Mouse (Mus musculus): Measurements from ENCODE around the gene Erf. TPM values are rescaled to one million over a fixed set of nuclear protein-coding genes. Genes with fewer than 3 reads are reported as not detected.
"Not testable (repeated sequence)": the region's sequence is repeated elsewhere in the genome, so short reads cannot be mapped to it uniquely, and the experiment has no call there.

The Erf gene
- polyA plus RNA-seq, 1 experiment, result 61.8 TPM

DNA sequence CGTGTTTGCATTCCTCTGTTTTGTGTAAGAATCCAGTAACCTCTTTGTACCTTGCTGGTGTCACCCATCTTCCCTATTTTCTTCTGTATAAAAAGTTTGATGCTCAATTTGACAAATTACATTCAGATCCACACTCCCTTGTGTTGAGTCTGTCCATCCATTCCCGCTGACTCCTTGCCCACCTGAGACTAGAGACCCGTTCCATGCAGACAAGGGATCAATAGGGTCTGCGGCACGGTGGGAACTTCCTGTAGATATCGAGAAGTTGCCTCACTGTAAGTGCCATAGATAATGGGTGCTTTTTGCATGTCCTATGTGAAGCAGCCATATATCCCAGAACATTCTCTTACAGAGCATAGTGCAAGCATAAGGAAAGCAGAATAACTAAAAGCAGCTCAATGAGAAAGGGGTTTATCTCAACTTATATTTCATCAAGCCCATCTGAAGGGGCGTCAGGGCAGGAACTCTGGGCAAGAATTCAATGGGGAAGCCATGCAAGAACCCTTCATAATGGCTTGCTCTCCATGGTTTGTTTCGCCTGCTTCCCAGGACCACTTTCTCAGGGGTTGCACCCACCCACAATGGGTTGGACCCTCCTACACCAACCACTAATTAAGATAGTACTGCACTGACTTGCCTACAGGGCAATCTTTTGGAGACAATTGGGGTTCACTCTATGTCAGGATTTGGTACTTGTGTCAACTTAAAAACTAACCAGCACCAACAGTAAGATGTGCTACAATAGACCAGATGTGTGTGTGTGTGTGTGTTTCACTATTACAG lies 15.8 kb upstream of the Erf start:
- no peak for TF ChIP-seq EP300 (IDR thresholded peaks at IDR 0.05; ENCODE audit: insufficient read depth, low read depth, low read length)
- TF ChIP-seq CTCF (IDR thresholded peaks at IDR 0.05; ENCODE audit: low read depth, low read length), result no peak
- no peak for TF ChIP-seq POLR2A (IDR thresholded peaks at IDR 0.05; ENCODE audit: insufficient read depth, low read length)
- Histone ChIP-seq H3K4me3 (ENCODE audit: low read depth, low read length) (no peak overlapping the region), H3K4me1 (ENCODE audit: control insufficient read depth, insufficient read depth, low read length) (peaks cover 5% of the 10 kb centered on the region), H3K27ac (ENCODE audit: insufficient read depth, low read length) (peak overlapping the region; percentile 70; the same call in 1 of the 2 replicates), H3K27me3 (ENCODE audit: control insufficient read depth, insufficient read depth, low read length, poor library complexity, severe bottlenecking) (no peaks in the 10 kb centered on the region), H3K9ac (ENCODE audit: low read depth, poor library complexity, severe bottlenecking) (peak overlapping the region; percentile 75), H3K9me3 (replicated peaks; ENCODE audit: control insufficient read depth, insufficient read depth, low read length, poor library complexity, severe bottlenecking) (no peaks in the 10 kb centered on the region), H3K36me3 (ENCODE audit: control insufficient read depth, insufficient read depth, low read length, poor library complexity, severe bottlenecking) (no peaks in the 10 kb centered on the region)

DNA sequence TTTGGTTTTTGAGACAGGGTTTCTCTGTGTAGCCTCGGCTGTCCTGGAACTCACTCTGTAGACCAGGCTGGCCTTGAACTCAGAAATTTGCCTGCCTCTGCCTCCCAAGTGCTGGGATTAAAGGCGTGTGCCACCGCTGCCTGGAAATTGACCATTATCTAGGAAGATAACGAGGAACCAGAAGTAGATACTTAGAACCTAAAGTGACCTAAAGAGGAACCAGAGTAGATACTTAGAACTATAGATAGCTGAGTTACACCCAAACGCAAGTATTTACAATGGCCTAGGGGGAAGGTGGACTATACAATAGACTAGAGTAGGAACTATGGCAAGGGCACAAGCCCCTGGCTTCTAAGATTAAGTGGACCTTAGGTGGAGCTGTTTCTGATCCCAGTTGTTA lies 15.2 kb upstream of the Erf start:
- H3K4me3 ChIP-seq (ENCODE audit: low read depth, low read length); H3K36me3 ChIP-seq (ENCODE audit: control insufficient read depth, insufficient read depth, low read length, poor library complexity, severe bottlenecking); H3K27me3 ChIP-seq (ENCODE audit: control insufficient read depth, insufficient read depth, low read length, poor library complexity, severe bottlenecking); H3K27ac ChIP-seq (ENCODE audit: insufficient read depth, low read length); H3K4me1 ChIP-seq (ENCODE audit: control insufficient read depth, insufficient read depth, low read length); H3K9ac ChIP-seq (ENCODE audit: low read depth, poor library complexity, severe bottlenecking); H3K9me3 ChIP-seq (replicated peaks; ENCODE audit: control insufficient read depth, insufficient read depth, low read length, poor library complexity, severe bottlenecking): not testable (repeated sequence)

DNA sequence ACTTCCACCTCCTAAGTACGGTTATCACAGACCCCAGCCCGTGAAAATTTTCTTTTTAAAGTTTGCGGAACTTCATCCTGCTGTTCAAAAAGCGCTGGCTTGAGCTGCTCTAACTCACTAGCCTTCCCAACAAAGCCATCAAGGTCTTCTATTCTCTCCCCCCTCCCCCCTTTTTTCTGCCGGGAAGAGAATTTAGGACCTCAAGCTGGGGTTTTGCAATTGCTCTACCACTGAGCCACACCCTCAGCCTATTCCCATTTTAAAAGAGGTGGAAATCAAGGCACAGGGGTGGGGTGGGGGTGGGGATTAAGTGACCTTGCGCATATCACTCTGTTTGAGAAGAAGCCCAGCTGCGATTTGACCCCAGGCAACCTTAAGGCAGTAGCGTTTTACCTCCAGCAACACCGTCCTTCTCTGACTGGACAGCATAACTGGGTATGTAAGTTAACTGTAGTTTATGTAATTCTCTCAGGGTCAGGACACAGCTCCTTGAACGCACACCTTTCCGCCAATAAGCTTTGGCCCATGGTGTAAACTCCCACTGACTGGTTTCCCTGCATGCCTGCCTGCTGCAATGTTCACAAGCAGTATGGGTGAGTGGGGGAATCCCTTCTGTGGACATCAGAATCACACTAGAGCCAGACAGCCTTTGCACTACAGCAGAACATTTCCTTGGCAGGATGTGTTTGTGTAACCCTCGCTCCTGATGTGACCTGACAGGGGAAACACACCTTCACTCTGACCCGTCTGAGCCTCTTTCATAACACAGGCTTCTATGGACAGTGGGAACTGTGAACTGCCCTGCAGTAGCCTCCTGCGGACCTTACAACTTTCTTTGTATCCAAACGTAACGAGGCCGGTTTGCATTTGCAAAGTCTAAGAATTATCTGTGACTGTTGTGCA lies 13.7 kb upstream of the Erf start:
- H3K27ac ChIP-seq (ENCODE audit: insufficient read depth, low read length), result peak overlapping the region; percentile 96
- no peaks in the 10 kb centered on the region for H3K36me3 ChIP-seq (ENCODE audit: control insufficient read depth, insufficient read depth, low read length, poor library complexity, severe bottlenecking)
- peak overlapping the region; percentile 56 for H3K4me3 ChIP-seq (ENCODE audit: low read depth, low read length)
- H3K27me3 ChIP-seq (ENCODE audit: control insufficient read depth, insufficient read depth, low read length, poor library complexity, severe bottlenecking), result no peaks in the 10 kb centered on the region
- TF ChIP-seq POLR2A (IDR thresholded peaks at IDR 0.05; ENCODE audit: insufficient read depth, low read length) (no peak), EP300 (IDR thresholded peaks at IDR 0.05; ENCODE audit: insufficient read depth, low read depth, low read length) (peak; percentile 96)
- peak overlapping the region; percentile 46 for H3K9ac ChIP-seq (ENCODE audit: low read depth, poor library complexity, severe bottlenecking)
- no peaks in the 10 kb centered on the region for H3K9me3 ChIP-seq (replicated peaks; ENCODE audit: control insufficient read depth, insufficient read depth, low read length, poor library complexity, severe bottlenecking)
- H3K4me1 ChIP-seq (ENCODE audit: control insufficient read depth, insufficient read depth, low read length), result peaks cover 5% of the 10 kb centered on the region

DNA sequence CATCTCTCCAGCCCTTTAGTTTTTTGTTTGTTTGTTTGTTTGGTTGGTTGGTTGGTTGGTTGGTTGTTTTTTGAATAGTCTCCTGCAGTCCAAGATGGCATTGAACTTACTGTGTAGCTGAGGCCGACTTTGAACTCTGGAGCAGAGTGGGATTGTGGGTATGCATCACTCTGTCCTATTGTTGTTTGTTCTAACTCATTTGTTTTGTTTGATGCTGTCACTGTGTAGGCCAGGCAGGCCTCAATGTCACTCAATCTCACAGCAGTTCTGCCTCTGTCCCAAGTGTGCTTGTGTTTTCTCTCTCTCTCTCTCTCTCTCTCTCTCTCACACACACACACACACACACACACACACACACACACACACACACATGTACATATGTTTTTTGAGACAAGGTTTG lies 11.3 kb upstream of the Erf start:
- Histone ChIP-seq H3K36me3 (ENCODE audit: control insufficient read depth, insufficient read depth, low read length, poor library complexity, severe bottlenecking) (no peaks in the 10 kb centered on the region), H3K9ac (ENCODE audit: low read depth, poor library complexity, severe bottlenecking) (no peak overlapping the region), H3K27me3 (ENCODE audit: control insufficient read depth, insufficient read depth, low read length, poor library complexity, severe bottlenecking) (no peaks in the 10 kb centered on the region), H3K9me3 (replicated peaks; ENCODE audit: control insufficient read depth, insufficient read depth, low read length, poor library complexity, severe bottlenecking) (no peaks in the 10 kb centered on the region), H3K27ac (ENCODE audit: insufficient read depth, low read length) (peak overlapping the region; percentile 79), H3K4me3 (ENCODE audit: low read depth, low read length) (no peak overlapping the region), H3K4me1 (ENCODE audit: control insufficient read depth, insufficient read depth, low read length) (peaks cover 5% of the 10 kb centered on the region)
- TF ChIP-seq POLR2A (IDR thresholded peaks at IDR 0.05; ENCODE audit: insufficient read depth, low read length) (no peak), CTCF (IDR thresholded peaks at IDR 0.05; ENCODE audit: low read depth, low read length) (no peak), EP300 (IDR thresholded peaks at IDR 0.05; ENCODE audit: insufficient read depth, low read depth, low read length) (no peak)

DNA sequence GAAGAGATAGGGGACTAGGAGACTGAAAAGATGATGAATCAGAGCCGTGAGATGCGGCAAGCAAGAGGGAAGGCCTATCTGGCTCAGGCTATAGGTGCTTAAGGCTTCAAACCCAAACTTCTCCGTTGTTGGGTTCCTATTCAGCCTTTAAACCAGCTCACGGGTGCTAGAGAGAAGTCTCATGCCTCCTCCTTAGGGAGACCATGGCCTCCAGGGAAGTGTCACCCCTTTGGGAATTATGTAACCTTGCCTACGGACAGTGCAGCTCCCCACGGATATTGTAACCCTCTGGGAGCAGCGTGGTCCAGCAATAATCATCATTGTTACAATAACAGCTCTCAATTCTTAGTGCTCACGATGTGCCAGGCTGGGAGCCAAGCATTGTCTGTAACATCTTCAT lies 1.3 kb upstream of the Erf start:
- Histone ChIP-seq H3K9me3 (replicated peaks; ENCODE audit: control insufficient read depth, insufficient read depth, low read length, poor library complexity, severe bottlenecking) (no peaks in the 10 kb centered on the region), H3K9ac (ENCODE audit: low read depth, poor library complexity, severe bottlenecking) (peak overlapping the region; percentile 99), H3K36me3 (ENCODE audit: control insufficient read depth, insufficient read depth, low read length, poor library complexity, severe bottlenecking) (no peaks in the 10 kb centered on the region), H3K4me1 (ENCODE audit: control insufficient read depth, insufficient read depth, low read length) (peaks cover under 1% of the 10 kb centered on the region), H3K27me3 (ENCODE audit: control insufficient read depth, insufficient read depth, low read length, poor library complexity, severe bottlenecking) (no peaks in the 10 kb centered on the region), H3K4me3 (ENCODE audit: low read depth, low read length) (peak overlapping the region; percentile 51), H3K27ac (ENCODE audit: insufficient read depth, low read length) (peak overlapping the region; percentile 76)
- no peak for TF ChIP-seq POLR2A (IDR thresholded peaks at IDR 0.05; ENCODE audit: insufficient read depth, low read length)
- no peak for TF ChIP-seq EP300 (IDR thresholded peaks at IDR 0.05; ENCODE audit: insufficient read depth, low read depth, low read length)
- TF ChIP-seq CTCF (IDR thresholded peaks at IDR 0.05; ENCODE audit: low read depth, low read length), result no peak
